Mouse (Mus musculus): ENCODE measurements at regions not wholly inside any gene's neighbourhood (a gene's known extent, or its start where the extent isn't known, plus 50 kb on each side); places are given as distances from the start of the nearest gene placed in this dataset.

- no peaks in the 10 kb centered on the region for H3K4me1 ChIP-seq (ENCODE audit: control insufficient read depth, insufficient read depth, low read length)
- H3K9ac ChIP-seq (ENCODE audit: low read depth, low read length) = no peak overlapping the region
- H3K4me3 ChIP-seq (ENCODE audit: low read depth, low read length) = no peak overlapping the region
- H3K36me3 ChIP-seq (ENCODE audit: control insufficient read depth, insufficient read depth, low read length) = no peaks in the 10 kb centered on the region
- WGBS = 60% methylated on average over 5 of the region's 5 CpGs
- H3K4me2 ChIP-seq (ENCODE audit: low read depth, low read length) = no peak overlapping the region
- no peak overlapping the region for H3K27ac ChIP-seq (replicated peaks; ENCODE audit: low read depth, low read length)
- H3K27me3 ChIP-seq (replicated peaks; ENCODE audit: control insufficient read depth, insufficient read depth, low read length) = no peaks in the 10 kb centered on the region
- no peaks in the 10 kb centered on the region for H3K9me3 ChIP-seq (ENCODE audit: control insufficient read depth, low read length)
- ATAC-seq (ENCODE audit: low read depth) = no peak
- no peak for DNase-seq (ENCODE audit: low spot score)
Measured at GRCm38 (mm10) chr3:148510381-148510780, 480.0 kb downstream of the Adgrl2 start.

- H3K4me1 ChIP-seq (ENCODE audit: control insufficient read depth, insufficient read depth, low read length) = no peaks in the 10 kb centered on the region
- DNase-seq (ENCODE audit: low spot score) (no peak), ATAC-seq (ENCODE audit: low read depth) (no peak)
- H3K36me3 ChIP-seq (ENCODE audit: control insufficient read depth, insufficient read depth, low read length) = no peaks in the 10 kb centered on the region
- H3K9me3 ChIP-seq (ENCODE audit: control insufficient read depth, low read length) = no peaks in the 10 kb centered on the region
- 89% methylated on average over 2 of the region's 2 CpGs for WGBS
- no peak overlapping the region for H3K4me3 ChIP-seq (ENCODE audit: low read depth, low read length)
- no peak overlapping the region for H3K4me2 ChIP-seq (ENCODE audit: low read depth, low read length)
- H3K9ac ChIP-seq (ENCODE audit: low read depth, low read length) = no peak overlapping the region
- no peaks in the 10 kb centered on the region for H3K27me3 ChIP-seq (replicated peaks; ENCODE audit: control insufficient read depth, insufficient read depth, low read length)
- H3K27ac ChIP-seq (replicated peaks; ENCODE audit: low read depth, low read length) = no peak overlapping the region
Measured at GRCm38 (mm10) chr3:148504928-148505327, 485.4 kb downstream of the Adgrl2 start.

DNA sequence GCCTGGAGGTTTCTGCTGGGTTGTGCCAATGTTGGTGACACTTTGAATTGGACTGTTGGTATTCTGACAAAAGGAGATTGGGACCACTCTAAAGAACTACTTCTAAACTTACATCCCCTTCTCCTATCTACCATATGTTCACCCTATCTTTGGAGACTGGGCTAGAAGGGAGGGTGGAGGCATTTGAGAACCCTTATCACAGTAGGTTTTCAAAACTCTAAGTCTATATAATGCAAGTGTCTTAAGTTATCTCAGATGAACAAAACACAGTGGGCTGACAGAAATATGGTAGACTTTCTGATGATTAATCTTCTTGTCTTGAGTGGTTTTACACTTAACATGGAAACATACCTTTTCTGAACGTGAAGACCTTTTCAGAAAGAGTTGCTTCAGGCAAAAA is 486.9 kb downstream of the Adgrl2 start:
- H3K4me3 ChIP-seq (ENCODE audit: low read depth, low read length) = no peak overlapping the region
- WGBS = 69% methylated on average over 1 of the region's 1 CpGs
- no peaks in the 10 kb centered on the region for H3K9me3 ChIP-seq (ENCODE audit: control insufficient read depth, low read length)
- no peaks in the 10 kb centered on the region for H3K36me3 ChIP-seq (ENCODE audit: control insufficient read depth, insufficient read depth, low read length)
- no peak for ATAC-seq (ENCODE audit: low read depth)
- H3K27me3 ChIP-seq (replicated peaks; ENCODE audit: control insufficient read depth, insufficient read depth, low read length) = no peaks in the 10 kb centered on the region
- no peak for DNase-seq (ENCODE audit: low spot score)
- no peak overlapping the region for H3K4me2 ChIP-seq (ENCODE audit: low read depth, low read length)
- no peak overlapping the region for H3K27ac ChIP-seq (replicated peaks; ENCODE audit: low read depth, low read length)
- no peaks in the 10 kb centered on the region for H3K4me1 ChIP-seq (ENCODE audit: control insufficient read depth, insufficient read depth, low read length)
- H3K9ac ChIP-seq (ENCODE audit: low read depth, low read length) = no peak overlapping the region

GRCm38 (mm10) chr3:148501801-148502200 is 488.6 kb downstream of the Adgrl2 start:
- H3K27me3 ChIP-seq (replicated peaks; ENCODE audit: control insufficient read depth, insufficient read depth, low read length) = no peaks in the 10 kb centered on the region
- H3K27ac ChIP-seq (replicated peaks; ENCODE audit: low read depth, low read length) = no peak overlapping the region
- WGBS = 84% methylated on average over 3 of the region's 3 CpGs
- H3K36me3 ChIP-seq (ENCODE audit: control insufficient read depth, insufficient read depth, low read length) = no peaks in the 10 kb centered on the region
- no peak overlapping the region for H3K4me3 ChIP-seq (ENCODE audit: low read depth, low read length)
- ATAC-seq (ENCODE audit: low read depth) (no peak), DNase-seq (ENCODE audit: low spot score) (peak; percentile 29)
- no peaks in the 10 kb centered on the region for H3K4me1 ChIP-seq (ENCODE audit: control insufficient read depth, insufficient read depth, low read length)
- H3K9me3 ChIP-seq (ENCODE audit: control insufficient read depth, low read length) = no peaks in the 10 kb centered on the region
- no peak overlapping the region for H3K4me2 ChIP-seq (ENCODE audit: low read depth, low read length)
- no peak overlapping the region for H3K9ac ChIP-seq (ENCODE audit: low read depth, low read length)

GRCm38 (mm10) chr3:148496672-148497071 is 493.7 kb downstream of the Adgrl2 start:
- H3K9me3 ChIP-seq (ENCODE audit: control insufficient read depth, low read length) = no peaks in the 10 kb centered on the region
- DNase-seq (ENCODE audit: low spot score) (no peak), ATAC-seq (ENCODE audit: low read depth) (no peak)
- H3K4me1 ChIP-seq (ENCODE audit: control insufficient read depth, insufficient read depth, low read length) = no peaks in the 10 kb centered on the region
- H3K4me2 ChIP-seq (ENCODE audit: low read depth, low read length) = no peak overlapping the region
- no peaks in the 10 kb centered on the region for H3K36me3 ChIP-seq (ENCODE audit: control insufficient read depth, insufficient read depth, low read length)
- H3K27me3 ChIP-seq (replicated peaks; ENCODE audit: control insufficient read depth, insufficient read depth, low read length) = no peaks in the 10 kb centered on the region
- H3K27ac ChIP-seq (replicated peaks; ENCODE audit: low read depth, low read length) = no peak overlapping the region
- H3K4me3 ChIP-seq (ENCODE audit: low read depth, low read length) = no peak overlapping the region
- 68% methylated on average over 5 of the region's 5 CpGs for WGBS
- no peak overlapping the region for H3K9ac ChIP-seq (ENCODE audit: low read depth, low read length)

GRCm38 (mm10) chr3:148491287-148491686 is 499.1 kb downstream of the Adgrl2 start:
- no peak for DNase-seq (ENCODE audit: low spot score)
- H3K27me3 ChIP-seq (replicated peaks; ENCODE audit: control insufficient read depth, insufficient read depth, low read length) = no peaks in the 10 kb centered on the region
- H3K27ac ChIP-seq (replicated peaks; ENCODE audit: low read depth, low read length) = no peak overlapping the region
- no peak overlapping the region for H3K4me2 ChIP-seq (ENCODE audit: low read depth, low read length)
- ATAC-seq (ENCODE audit: low read depth) = no peak
- no peaks in the 10 kb centered on the region for H3K9me3 ChIP-seq (ENCODE audit: control insufficient read depth, low read length)
- H3K4me3 ChIP-seq (ENCODE audit: low read depth, low read length) = no peak overlapping the region
- no peaks in the 10 kb centered on the region for H3K36me3 ChIP-seq (ENCODE audit: control insufficient read depth, insufficient read depth, low read length)
- H3K9ac ChIP-seq (ENCODE audit: low read depth, low read length) = no peak overlapping the region
- no peaks in the 10 kb centered on the region for H3K4me1 ChIP-seq (ENCODE audit: control insufficient read depth, insufficient read depth, low read length)
- 90% methylated on average over 3 of the region's 3 CpGs for WGBS

GRCm38 (mm10) chr3:148489201-148489600 is 501.2 kb downstream of the Adgrl2 start:
- no peak overlapping the region for H3K27ac ChIP-seq (replicated peaks; ENCODE audit: low read depth, low read length)
- no peaks in the 10 kb centered on the region for H3K9me3 ChIP-seq (ENCODE audit: control insufficient read depth, low read length)
- DNase-seq (ENCODE audit: low spot score) (peak; percentile 58), ATAC-seq (ENCODE audit: low read depth) (no peak)
- no peaks in the 10 kb centered on the region for H3K4me1 ChIP-seq (ENCODE audit: control insufficient read depth, insufficient read depth, low read length)
- no peaks in the 10 kb centered on the region for H3K27me3 ChIP-seq (replicated peaks; ENCODE audit: control insufficient read depth, insufficient read depth, low read length)
- no peaks in the 10 kb centered on the region for H3K36me3 ChIP-seq (ENCODE audit: control insufficient read depth, insufficient read depth, low read length)
- WGBS = 54% methylated on average over 4 of the region's 4 CpGs
- no peak overlapping the region for H3K9ac ChIP-seq (ENCODE audit: low read depth, low read length)
- H3K4me3 ChIP-seq (ENCODE audit: low read depth, low read length) = no peak overlapping the region
- no peak overlapping the region for H3K4me2 ChIP-seq (ENCODE audit: low read depth, low read length)

GRCm38 (mm10) chr3:148487949-148488348 is 502.4 kb downstream of the Adgrl2 start:
- no peak overlapping the region for H3K9ac ChIP-seq (ENCODE audit: low read depth, low read length)
- H3K36me3 ChIP-seq (ENCODE audit: control insufficient read depth, insufficient read depth, low read length) = no peaks in the 10 kb centered on the region
- no peak overlapping the region for H3K4me3 ChIP-seq (ENCODE audit: low read depth, low read length)
- no peak overlapping the region for H3K4me2 ChIP-seq (ENCODE audit: low read depth, low read length)
- no peak for ATAC-seq (ENCODE audit: low read depth)
- 76% methylated on average over 5 of the region's 5 CpGs for WGBS
- DNase-seq (ENCODE audit: low spot score) = no peak
- no peaks in the 10 kb centered on the region for H3K9me3 ChIP-seq (ENCODE audit: control insufficient read depth, low read length)
- H3K27me3 ChIP-seq (replicated peaks; ENCODE audit: control insufficient read depth, insufficient read depth, low read length) = no peaks in the 10 kb centered on the region
- H3K4me1 ChIP-seq (ENCODE audit: control insufficient read depth, insufficient read depth, low read length) = no peaks in the 10 kb centered on the region
- H3K27ac ChIP-seq (replicated peaks; ENCODE audit: low read depth, low read length) = no peak overlapping the region

- WGBS = 90% methylated on average over 8 of the region's 8 CpGs
- Histone ChIP-seq H3K9ac (ENCODE audit: low read depth, low read length) (no peak overlapping the region), H3K4me3 (ENCODE audit: low read depth, low read length) (no peak overlapping the region), H3K9me3 (ENCODE audit: control insufficient read depth, low read length) (no peaks in the 10 kb centered on the region), H3K36me3 (ENCODE audit: control insufficient read depth, insufficient read depth, low read length) (no peaks in the 10 kb centered on the region), H3K4me1 (ENCODE audit: control insufficient read depth, insufficient read depth, low read length) (no peaks in the 10 kb centered on the region), H3K4me2 (ENCODE audit: low read depth, low read length) (no peak overlapping the region), H3K27ac (replicated peaks; ENCODE audit: low read depth, low read length) (no peak overlapping the region), H3K27me3 (replicated peaks; ENCODE audit: control insufficient read depth, insufficient read depth, low read length) (no peaks in the 10 kb centered on the region)
- ATAC-seq (ENCODE audit: low read depth) = no peak
- DNase-seq (ENCODE audit: low spot score) = no peak
Measured at GRCm38 (mm10) chr3:148475862-148476261, 514.5 kb downstream of the Adgrl2 start.

Measured in embryonic facial prominence, embryonic 14.5 days (tissue).